Mouse (Mus musculus) lung, embryonic 16.5 days (tissue): ENCODE data around the gene Tap1. TPM values are rescaled to one million over a fixed set of nuclear protein-coding genes. Genes with fewer than 3 reads are reported as not detected.
A peak's percentile ranks its signal among the peaks of the same experiment; 100 is the strongest.
"Not testable (repeated sequence)": the region's sequence is repeated elsewhere in the genome, so short reads cannot be mapped to it uniquely, and the experiment has no call there.

ENCODE experiments used
- ATAC-seq: fragments of 200-750 bp; cut with Nextera tagmentation; 2 replicates; pipeline ENCODE4 v1.8.0; 2017; ENCODE audit warnings: low read depth, mild to moderate bottlenecking, moderate library complexity
- H3K27ac ChIP-seq: fragments of 300-500 bp; sonication (generic); 2 replicates; pipeline ENCODE4 v1.5.1; 2014; ENCODE audit warnings: mild to moderate bottlenecking, control low read depth, low read length
- H3K27me3 ChIP-seq: fragments of 300-500 bp; sonication (generic); 2 replicates; pipeline ENCODE4 v1.6.1; 2014; ENCODE audit warnings: low read depth, low read length, mixed read lengths; ENCODE audit not compliant: control insufficient read depth, insufficient read depth
- H3K36me3 ChIP-seq: fragments of 300-500 bp; sonication (generic); 2 replicates; pipeline ENCODE4 v1.6.1; 2014; ENCODE audit warnings: low read length; ENCODE audit not compliant: control insufficient read depth, insufficient read depth
- H3K4me1 ChIP-seq: fragments of 300-500 bp; sonication (generic); replicated peaks from 2 replicates; pipeline ENCODE4 v1.6.1; 2014; ENCODE audit warnings: low read length, mixed read lengths; ENCODE audit not compliant: control insufficient read depth, insufficient read depth
- H3K4me2 ChIP-seq: fragments of 300-500 bp; sonication (generic); 2 replicates; pipeline ENCODE4 v1.6.1; 2014; ENCODE audit warnings: low read depth, low read length, control low read depth
- H3K4me3 ChIP-seq: fragments of 300-500 bp; sonication (generic); 2 replicates; pipeline ENCODE4 v1.5.1; 2014; ENCODE audit warnings: mild to moderate bottlenecking, low read length, control low read depth
- H3K9ac ChIP-seq: fragments of 300-500 bp; sonication (generic); 2 replicates; pipeline ENCODE4 v1.6.1; 2014; ENCODE audit warnings: low read length, control low read depth
- H3K9me3 ChIP-seq: fragments of 300-500 bp; sonication (generic); 2 replicates; pipeline ENCODE4 v1.6.1; 2016; ENCODE audit warnings: low read length; ENCODE audit not compliant: control insufficient read depth
- WGBS: fragments of 180-500 bp; shearing (Covaris S2); extraction: QIAGEN DNeasy Blood & Tissue Kit; methylation state at CpG from one replicate; pipeline ENCODE4 v1.1.7; 2014; 5-methylcytosine and 5-hydroxymethylcytosine counted together
- polyA plus RNA-seq: library from polyadenylated mRNA; unstranded; fragments of >200 nt; fragmentation: Nextera tagmentation; extraction: Ambion mirVana; gene quantifications from 2 replicates; pipeline ENCODE4 v1.2.1, GENCODE M21; 2015

Tap1 gene
- polyA plus RNA-seq, 1 experiment from 2014 or later: 7.2 TPM

DNA sequence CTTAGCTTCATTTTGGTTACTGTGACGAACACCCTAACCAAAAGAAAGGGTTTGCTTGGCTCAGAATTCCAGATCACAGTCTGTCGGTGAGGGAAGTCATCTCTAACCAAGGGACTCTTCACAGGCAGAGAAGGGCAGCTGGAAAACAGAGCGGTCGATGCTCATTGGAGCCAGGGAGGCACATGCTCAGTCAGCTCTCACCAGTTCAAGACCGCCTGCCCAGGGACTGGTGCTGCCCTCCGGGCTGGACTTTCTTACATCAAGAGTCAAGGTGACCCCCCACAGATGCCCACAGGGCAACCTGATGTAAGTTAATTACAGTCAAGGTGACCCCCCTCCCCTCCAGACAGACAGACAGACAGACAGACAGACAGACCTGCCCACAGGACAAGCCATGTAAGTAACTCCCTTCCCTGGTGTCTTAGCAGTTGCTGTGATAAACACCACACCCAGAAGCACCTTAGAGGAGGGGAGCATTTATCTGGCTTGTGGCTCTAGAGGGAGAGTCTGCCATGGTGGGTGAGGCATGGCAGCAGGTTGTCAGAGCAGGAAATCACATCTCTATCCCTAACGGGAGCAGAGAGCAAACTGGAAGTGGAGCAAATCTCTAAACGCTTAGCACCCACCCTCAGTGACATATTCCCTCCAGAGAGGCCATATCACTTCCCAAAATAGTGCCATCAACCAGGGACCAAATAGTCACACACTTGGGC lies 30.0 kb downstream of the Tap1 start:
- Histone ChIP-seq H3K9me3 (no peaks in the 10 kb centered on the region), H3K36me3 (no peaks in the 10 kb centered on the region), H3K4me3 (no peak overlapping the region), H3K4me1 (no peaks in the 10 kb centered on the region), H3K27ac (no peak overlapping the region), H3K4me2 (no peak overlapping the region), H3K27me3 (peaks cover 17% of the 10 kb centered on the region), H3K9ac (no peak overlapping the region)
- no peak for ATAC-seq
- WGBS: 78% methylated on average over 8 of the region's 8 CpGs

DNA sequence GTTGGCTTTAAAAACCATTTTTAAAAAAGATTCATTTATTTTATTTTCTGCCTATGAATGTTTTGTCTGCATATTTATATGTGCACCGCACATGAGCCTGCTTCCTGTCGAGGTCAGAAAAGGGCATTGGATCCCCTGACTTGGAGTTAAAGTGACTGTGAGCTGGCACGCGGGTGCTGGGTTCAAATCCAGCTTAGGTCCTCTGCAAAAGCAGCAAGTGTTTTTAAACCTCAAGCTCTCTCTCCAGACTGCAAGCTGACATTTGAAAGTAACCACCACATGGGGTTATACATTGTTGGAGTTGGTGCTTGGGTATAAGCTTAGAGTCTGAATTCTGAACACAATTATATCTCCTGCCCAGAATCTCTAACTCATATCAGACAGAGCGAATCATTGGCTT lies 30.6 kb downstream of the Tap1 start:
- Histone ChIP-seq H3K9ac (no peak overlapping the region), H3K4me3 (no peak overlapping the region), H3K4me1 (no peaks in the 10 kb centered on the region), H3K4me2 (no peak overlapping the region), H3K27me3 (peaks cover 13% of the 10 kb centered on the region), H3K36me3 (no peaks in the 10 kb centered on the region), H3K9me3 (no peaks in the 10 kb centered on the region), H3K27ac (no peak overlapping the region)
- 83% methylated on average over 5 of the region's 5 CpGs for WGBS
- no peak for ATAC-seq

DNA sequence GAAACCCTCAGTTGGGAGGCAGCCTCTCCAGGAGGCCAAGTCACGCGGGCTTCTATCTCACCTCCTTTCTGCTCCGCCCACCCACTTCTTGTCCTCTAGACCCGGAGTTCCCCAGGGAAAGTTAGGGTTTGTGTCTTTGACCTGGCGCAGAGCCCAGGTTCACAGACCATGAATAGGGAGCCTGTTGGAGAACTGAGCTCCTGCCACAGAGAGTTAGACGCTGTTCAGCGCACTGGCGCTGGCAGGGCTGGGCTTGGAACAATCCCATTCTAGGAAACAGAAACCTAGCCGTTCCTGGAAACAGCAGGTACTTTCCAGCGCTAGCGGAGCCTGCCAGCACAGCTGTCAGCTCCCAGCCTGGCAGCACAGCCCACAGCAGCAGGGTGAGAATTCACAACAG lies 31.3 kb downstream of the Tap1 start:
- H3K4me3 ChIP-seq: 0 out of 2 replicates have a peak overlapping the region, but pooled peaks have one; percentile 5
- H3K9ac ChIP-seq: no peak overlapping the region
- H3K4me2 ChIP-seq: peak overlapping the region; percentile 1; the same call in 1 of the 2 replicates
- WGBS: 65% methylated on average over 11 of the region's 11 CpGs
- H3K27ac ChIP-seq: no peak overlapping the region
- peak; percentile 69 for ATAC-seq
- no peaks in the 10 kb centered on the region for H3K4me1 ChIP-seq
- no peaks in the 10 kb centered on the region for H3K36me3 ChIP-seq
- H3K27me3 ChIP-seq: peaks cover 7% of the 10 kb centered on the region
- no peaks in the 10 kb centered on the region for H3K9me3 ChIP-seq

DNA sequence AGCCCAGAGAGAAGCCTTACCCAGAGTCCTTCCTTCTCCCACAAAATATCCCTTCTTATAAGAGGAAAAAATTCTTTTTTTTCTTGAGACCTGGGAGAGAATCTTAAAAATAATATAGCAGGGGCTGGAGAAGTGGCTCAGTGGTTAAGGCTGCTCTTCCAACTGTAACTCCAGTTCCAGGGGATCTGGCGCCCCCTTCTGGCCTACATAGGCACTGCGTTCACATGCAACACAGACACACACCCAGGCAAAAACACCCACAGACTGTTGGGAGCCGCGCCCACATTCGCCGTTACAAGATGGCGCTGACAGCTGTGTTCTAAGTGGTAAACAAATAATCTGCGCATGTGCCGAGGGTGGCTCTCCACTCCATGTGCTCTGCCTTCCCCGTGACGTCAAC lies 31.7 kb downstream of the Tap1 start:
- ATAC-seq, H3K4me1 ChIP-seq, H3K9me3 ChIP-seq, H3K27me3 ChIP-seq, H3K9ac ChIP-seq, H3K4me3 ChIP-seq, H3K4me2 ChIP-seq, H3K36me3 ChIP-seq, H3K27ac ChIP-seq: not testable (repeated sequence)
- 83% methylated on average over 7 of the region's 11 CpGs for WGBS

DNA sequence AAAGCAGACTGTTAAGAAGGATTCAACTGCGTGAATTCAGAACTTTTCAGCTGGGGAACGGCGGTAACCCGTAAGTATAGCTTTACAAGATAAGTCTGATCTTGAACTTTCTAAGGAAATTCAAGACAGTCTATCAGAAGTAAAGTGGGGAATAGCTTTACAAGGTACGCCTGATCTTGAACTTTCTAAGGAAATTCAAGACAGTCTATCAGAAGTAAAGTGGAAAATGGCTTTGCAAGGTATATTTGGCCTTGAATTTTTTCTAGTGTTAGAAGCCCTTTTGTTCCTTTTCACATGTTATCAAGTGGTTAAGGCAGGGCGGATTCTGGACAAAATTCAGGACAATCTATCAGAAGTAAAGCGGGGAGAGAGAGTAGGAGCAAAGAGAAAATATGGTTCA lies 32.4 kb downstream of the Tap1 start:
- not testable (repeated sequence) for H3K4me3 ChIP-seq, ATAC-seq, H3K27me3 ChIP-seq, H3K9me3 ChIP-seq, H3K36me3 ChIP-seq, H3K9ac ChIP-seq, H3K4me2 ChIP-seq, H3K4me1 ChIP-seq, H3K27ac ChIP-seq
- WGBS: 96% methylated on average over 3 of the region's 7 CpGs

DNA sequence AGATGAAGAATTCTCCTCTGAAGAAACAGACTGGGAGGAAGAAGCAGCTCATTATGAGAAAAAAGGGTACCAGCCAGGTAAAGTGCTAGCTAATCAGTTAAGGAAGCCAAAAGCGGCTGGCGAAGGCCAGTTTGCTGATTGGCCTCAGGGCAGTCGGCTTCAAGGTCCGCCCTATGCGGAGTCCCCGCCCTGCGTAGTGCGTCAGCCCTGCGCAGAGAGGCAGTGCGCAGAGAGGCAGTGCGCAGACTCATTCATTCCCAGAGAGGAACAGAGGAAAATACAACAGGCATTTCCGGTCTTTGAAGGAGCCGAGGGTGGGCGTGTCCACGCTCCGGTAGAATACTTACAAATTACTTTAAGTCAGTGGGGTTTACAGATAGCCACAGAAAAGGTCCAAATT lies 33.0 kb downstream of the Tap1 start:
- H3K4me3 ChIP-seq, H3K36me3 ChIP-seq, H3K27ac ChIP-seq, H3K4me2 ChIP-seq, H3K9ac ChIP-seq, H3K27me3 ChIP-seq, H3K9me3 ChIP-seq, H3K4me1 ChIP-seq, ATAC-seq: not testable (repeated sequence)
- 100% methylated on average over 6 of the region's 16 CpGs for WGBS

DNA sequence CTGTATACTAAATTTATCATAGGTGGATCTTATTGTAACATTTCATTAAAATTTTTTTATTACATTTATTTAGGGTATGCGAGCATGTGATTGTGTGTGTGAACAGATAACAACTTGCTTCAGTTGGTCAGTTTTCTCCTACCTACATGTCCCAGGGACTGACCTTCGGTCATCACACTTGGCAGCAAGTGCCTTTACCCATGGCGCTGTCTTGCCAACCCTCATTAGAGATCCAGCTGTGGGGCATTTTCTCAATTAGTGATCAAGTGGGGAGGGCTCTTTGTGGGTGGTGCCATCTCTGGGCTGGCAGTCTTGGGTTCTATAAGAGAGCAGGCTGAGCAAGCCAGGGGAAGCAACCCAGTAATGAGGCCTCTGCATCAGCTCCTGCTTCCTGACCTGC lies 37.5 kb downstream of the Tap1 start:
- no peak overlapping the region for H3K9ac ChIP-seq
- no peaks in the 10 kb centered on the region; the same call in 1 of the 2 replicates for H3K9me3 ChIP-seq
- ATAC-seq: no peak
- H3K4me1 ChIP-seq: no peaks in the 10 kb centered on the region
- no peak overlapping the region for H3K4me3 ChIP-seq
- WGBS: 87% methylated on average over 3 of the region's 3 CpGs
- no peaks in the 10 kb centered on the region for H3K27me3 ChIP-seq
- no peak overlapping the region for H3K27ac ChIP-seq
- no peaks in the 10 kb centered on the region for H3K36me3 ChIP-seq
- no peak overlapping the region for H3K4me2 ChIP-seq

DNA sequence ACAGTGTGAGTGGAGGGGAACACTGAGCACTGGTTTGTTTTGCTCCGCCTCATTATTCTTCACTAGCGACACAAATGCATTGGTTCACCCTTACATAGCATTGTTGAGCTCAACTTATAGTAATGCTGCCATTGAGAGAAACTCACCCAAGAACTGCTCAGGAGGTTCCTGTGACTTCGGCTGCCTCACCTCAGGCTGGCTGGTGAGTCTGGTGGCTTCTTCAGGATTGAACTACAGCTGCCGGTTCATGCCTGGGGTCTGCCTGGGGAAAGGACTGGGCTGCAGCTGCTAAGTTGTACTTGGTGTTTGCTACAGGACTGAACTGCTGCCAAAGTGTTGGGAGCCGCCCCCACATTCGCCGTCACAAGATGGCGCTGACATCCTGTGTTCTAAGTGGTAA lies 38.1 kb downstream of the Tap1 start:
- 93% methylated on average over 8 of the region's 8 CpGs for WGBS
- no peak overlapping the region for H3K4me2 ChIP-seq
- no peaks in the 10 kb centered on the region for H3K4me1 ChIP-seq
- H3K9me3 ChIP-seq: no peaks in the 10 kb centered on the region; the same call in 1 of the 2 replicates
- no peaks in the 10 kb centered on the region for H3K36me3 ChIP-seq
- no peak overlapping the region for H3K27ac ChIP-seq
- no peak overlapping the region for H3K9ac ChIP-seq
- H3K4me3 ChIP-seq: no peak overlapping the region
- no peak for ATAC-seq
- no peaks in the 10 kb centered on the region for H3K27me3 ChIP-seq

DNA sequence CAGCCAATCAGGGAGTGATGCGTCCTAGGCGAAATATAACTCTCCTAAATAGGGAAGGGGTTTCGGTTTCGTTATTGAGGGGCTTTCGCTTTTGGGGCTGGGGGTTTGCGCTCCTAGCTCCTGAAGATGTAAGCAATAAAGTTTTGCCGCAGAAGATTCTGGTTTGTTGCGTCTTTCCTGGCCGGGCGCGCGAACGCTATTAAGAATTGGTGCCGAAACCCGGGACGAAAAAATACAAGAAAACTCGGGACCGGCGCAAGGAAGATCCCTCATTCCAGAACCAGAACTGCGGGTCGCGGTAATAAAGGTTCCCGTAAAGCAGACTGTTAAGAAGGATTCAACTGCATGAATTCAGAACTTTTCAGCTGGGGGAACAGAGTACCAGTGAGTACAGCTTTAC lies 38.6 kb downstream of the Tap1 start:
- H3K9ac ChIP-seq, H3K27me3 ChIP-seq, H3K4me1 ChIP-seq, H3K4me3 ChIP-seq, H3K27ac ChIP-seq, H3K4me2 ChIP-seq, H3K36me3 ChIP-seq, H3K9me3 ChIP-seq, ATAC-seq: not testable (repeated sequence)
- over 99% methylated on average over 12 of the region's 23 CpGs for WGBS

DNA sequence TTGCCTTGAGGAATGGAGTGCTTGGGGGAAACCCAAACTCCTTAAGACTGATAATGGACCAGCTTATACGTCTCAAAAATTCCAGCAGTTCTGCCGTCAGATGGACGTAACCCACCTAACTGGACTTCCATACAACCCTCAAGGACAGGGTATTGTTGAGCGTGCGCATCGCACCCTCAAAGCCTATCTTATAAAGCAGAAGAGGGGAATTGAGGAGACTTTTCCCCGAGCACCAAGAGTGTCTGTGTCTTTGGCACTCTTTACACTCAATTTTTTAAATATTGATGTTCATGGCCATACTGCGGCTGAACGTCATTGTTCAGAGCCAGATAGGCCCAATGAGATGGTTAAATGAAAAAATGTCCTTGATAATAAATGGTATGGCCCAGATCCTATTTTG lies 43.6 kb downstream of the Tap1 start:
- not testable (repeated sequence) for H3K9me3 ChIP-seq, H3K4me1 ChIP-seq, H3K27ac ChIP-seq, H3K27me3 ChIP-seq, H3K9ac ChIP-seq, H3K4me3 ChIP-seq, H3K4me2 ChIP-seq, ATAC-seq, H3K36me3 ChIP-seq
- WGBS: 98% methylated on average over 5 of the region's 9 CpGs
